Mouse (Mus musculus): Measurements from ENCODE around the gene Ift20. TPM values are rescaled to one million over a fixed set of nuclear protein-coding genes. Genes with fewer than 3 reads are reported as not detected.

The Ift20 gene
- polyA plus RNA-seq, 1 experiment from 2014 or later: 216 TPM

GRCm38 (mm10) chr11:78515549-78516325 lies 20.4 kb upstream of the Ift20 start:
- H3K9ac ChIP-seq (replicated peaks; ENCODE audit: low read depth): no peak overlapping the region
- no peak overlapping the region for H3K4me2 ChIP-seq (replicated peaks; ENCODE audit: low read depth, low read length)
- ATAC-seq (no peak), DNase-seq (ENCODE audit: low spot score) (no peak)
- H3K27ac ChIP-seq (ENCODE audit: low read length): no peak overlapping the region
- no peak for TF ChIP-seq EP300 (IDR thresholded peaks at IDR 0.05)
- TF ChIP-seq CTCF (IDR thresholded peaks at IDR 0.05): peak; percentile 56
- H3K4me3 ChIP-seq (ENCODE audit: low read depth, low read length): no peak overlapping the region
- no peaks in the 10 kb centered on the region for H3K27me3 ChIP-seq (replicated peaks; ENCODE audit: insufficient read depth, low read length)
- 63% methylated on average over 2 of the region's 2 CpGs for WGBS
- peaks cover 3% of the 10 kb centered on the region; the same call in 1 of the 2 replicates for H3K4me1 ChIP-seq (ENCODE audit: insufficient read depth, low read depth, low read length)
- peaks cover 23% of the 10 kb centered on the region for H3K36me3 ChIP-seq (ENCODE audit: insufficient read depth, low read length)
- no peaks in the 10 kb centered on the region for H3K9me3 ChIP-seq (ENCODE audit: low read length)

- Histone ChIP-seq H3K27ac (ENCODE audit: low read length) (no peak overlapping the region), H3K4me3 (ENCODE audit: low read depth, low read length) (no peak overlapping the region), H3K36me3 (ENCODE audit: insufficient read depth, low read length) (peaks cover 30% of the 10 kb centered on the region), H3K4me1 (ENCODE audit: insufficient read depth, low read depth, low read length) (no peaks in the 10 kb centered on the region), H3K9ac (replicated peaks; ENCODE audit: low read depth) (no peak overlapping the region), H3K27me3 (replicated peaks; ENCODE audit: insufficient read depth, low read length) (no peaks in the 10 kb centered on the region), H3K9me3 (ENCODE audit: low read length) (no peaks in the 10 kb centered on the region), H3K4me2 (replicated peaks; ENCODE audit: low read depth, low read length) (no peak overlapping the region)
- 87% methylated on average over 10 of the region's 10 CpGs for WGBS
- ATAC-seq (no peak), DNase-seq (ENCODE audit: low spot score) (no peak)
- TF ChIP-seq EP300 (IDR thresholded peaks at IDR 0.05) (no peak), CTCF (IDR thresholded peaks at IDR 0.05) (no peak)
Observed at GRCm38 (mm10) chr11:78518931-78519330, 17.2 kb upstream of the Ift20 start.

DNA sequence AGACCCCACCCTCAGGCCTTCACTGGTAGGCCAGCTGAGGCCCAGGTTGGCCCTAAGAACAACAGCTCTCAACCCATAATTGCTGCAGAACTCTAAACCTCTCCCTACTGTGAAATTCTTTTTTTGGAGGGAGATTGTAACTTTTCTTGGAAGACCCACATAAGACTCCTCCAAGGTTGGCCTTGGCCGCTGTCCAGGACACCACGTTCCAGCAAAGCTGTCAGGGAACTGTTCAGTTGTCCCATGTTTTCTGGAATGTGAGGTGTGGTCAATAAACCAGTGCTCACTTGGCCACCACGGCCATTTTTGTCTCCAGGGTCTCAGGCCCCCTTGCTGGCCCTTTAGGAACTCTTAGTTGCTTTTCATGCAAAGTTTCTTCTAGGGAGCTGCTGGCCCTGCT lies 14.3 kb upstream of the Ift20 start:
- peaks cover 30% of the 10 kb centered on the region for H3K36me3 ChIP-seq (ENCODE audit: insufficient read depth, low read length)
- ATAC-seq (no peak), DNase-seq (ENCODE audit: low spot score) (no peak)

DNA sequence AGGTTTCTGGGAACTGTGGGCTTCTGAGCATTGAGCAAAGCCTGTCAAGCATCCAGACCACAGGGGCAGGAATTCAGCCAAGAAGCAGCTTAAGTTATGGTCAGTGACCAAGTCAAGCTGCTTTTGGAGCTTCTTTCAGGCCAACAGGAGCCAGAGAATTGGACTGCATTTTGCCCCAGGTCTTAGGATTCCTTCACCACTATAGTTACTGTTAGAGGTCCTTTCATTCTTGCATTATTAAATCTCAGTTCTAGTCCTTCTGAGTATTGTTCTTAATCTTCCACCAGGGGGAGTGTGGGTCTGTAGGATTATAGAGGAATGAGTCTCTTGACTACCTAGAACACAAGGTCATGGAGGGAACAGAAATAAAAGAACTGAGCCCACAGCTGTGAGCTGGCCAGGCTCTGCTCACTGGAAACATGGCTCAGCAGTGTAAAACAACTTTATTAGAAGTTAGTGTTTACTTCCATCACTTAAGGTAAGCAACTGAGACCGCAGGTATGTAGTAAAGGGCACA lies 13.6 kb upstream of the Ift20 start:
- peak; percentile 82 for DNase-seq (ENCODE audit: low spot score)

More for the DNA sequence above, 14.3 kb upstream of the Ift20 start:
- no peak overlapping the region for H3K4me2 ChIP-seq (replicated peaks; ENCODE audit: low read depth, low read length)
- H3K9ac ChIP-seq (replicated peaks; ENCODE audit: low read depth): no peak overlapping the region
- no peaks in the 10 kb centered on the region for H3K4me1 ChIP-seq (ENCODE audit: insufficient read depth, low read depth, low read length)
- no peaks in the 10 kb centered on the region for H3K27me3 ChIP-seq (replicated peaks; ENCODE audit: insufficient read depth, low read length)
- H3K27ac ChIP-seq (ENCODE audit: low read length): no peak overlapping the region
- TF ChIP-seq EP300 (IDR thresholded peaks at IDR 0.05): no peak
- no peak for TF ChIP-seq CTCF (IDR thresholded peaks at IDR 0.05)
- H3K4me3 ChIP-seq (ENCODE audit: low read depth, low read length): no peak overlapping the region
- H3K9me3 ChIP-seq (ENCODE audit: low read length): no peaks in the 10 kb centered on the region
- 71% methylated on average over 3 of the region's 3 CpGs for WGBS

DNA sequence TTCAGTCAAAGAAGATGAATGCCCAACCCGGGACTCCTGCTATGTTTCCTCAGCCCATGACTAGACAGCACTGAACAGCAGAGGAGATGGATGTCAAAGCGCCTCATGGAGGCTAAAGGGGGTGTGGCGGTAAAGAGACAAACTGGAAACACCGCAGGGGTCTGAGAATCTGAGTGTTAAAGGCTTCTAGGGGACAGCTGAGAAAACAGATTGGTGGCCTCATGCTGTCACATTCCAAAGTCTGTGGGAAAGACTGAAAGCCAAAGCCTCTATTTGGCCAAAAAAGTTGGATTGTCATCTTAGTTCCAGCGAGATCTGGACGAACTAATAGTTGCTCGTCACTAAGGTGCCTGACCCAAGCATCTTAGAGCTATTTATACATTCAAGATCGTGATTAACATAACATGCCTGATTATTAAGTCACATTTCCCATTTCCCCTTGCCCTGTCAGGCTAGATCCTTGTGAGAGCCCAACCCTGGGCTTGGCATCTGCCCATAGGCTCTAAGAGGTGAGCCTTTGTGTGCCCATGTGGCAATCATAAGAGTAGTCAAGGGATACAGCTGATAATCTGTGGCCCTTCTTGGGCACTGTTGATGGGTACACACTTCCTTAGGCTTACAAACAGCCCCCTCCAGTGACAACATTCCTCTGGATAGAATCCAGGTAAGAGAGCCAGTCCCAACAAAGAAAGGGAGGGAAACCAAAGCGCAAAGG lies 12.8 kb upstream of the Ift20 start:
- TF ChIP-seq EP300 (IDR thresholded peaks at IDR 0.05) (peak; percentile 78), CTCF (IDR thresholded peaks at IDR 0.05) (no peak)
- H3K4me1 ChIP-seq (ENCODE audit: insufficient read depth, low read depth, low read length): no peaks in the 10 kb centered on the region
- H3K9me3 ChIP-seq (ENCODE audit: low read length): no peaks in the 10 kb centered on the region
- DNase-seq (ENCODE audit: low spot score) (peak; percentile 94), ATAC-seq (peak; percentile 84)
- no peak overlapping the region for H3K4me3 ChIP-seq (ENCODE audit: low read depth, low read length)
- no peak overlapping the region for H3K9ac ChIP-seq (replicated peaks; ENCODE audit: low read depth)
- no peaks in the 10 kb centered on the region for H3K27me3 ChIP-seq (replicated peaks; ENCODE audit: insufficient read depth, low read length)
- peaks cover 37% of the 10 kb centered on the region for H3K36me3 ChIP-seq (ENCODE audit: insufficient read depth, low read length)
- H3K27ac ChIP-seq (ENCODE audit: low read length): peak overlapping the region; percentile 66; the same call in 1 of the 2 replicates
- 57% methylated on average over 9 of the region's 9 CpGs for WGBS
- no peak overlapping the region for H3K4me2 ChIP-seq (replicated peaks; ENCODE audit: low read depth, low read length)

More for the DNA sequence above, 13.6 kb upstream of the Ift20 start:
- 0 out of 2 replicates have a peak overlapping the region, but pooled peaks have one; percentile 26 for H3K27ac ChIP-seq (ENCODE audit: low read length)
- no peak overlapping the region for H3K4me2 ChIP-seq (replicated peaks; ENCODE audit: low read depth, low read length)
- H3K4me3 ChIP-seq (ENCODE audit: low read depth, low read length): no peak overlapping the region
- no peak overlapping the region for H3K9ac ChIP-seq (replicated peaks; ENCODE audit: low read depth)
- TF ChIP-seq EP300 (IDR thresholded peaks at IDR 0.05) (no peak), CTCF (IDR thresholded peaks at IDR 0.05) (peak; percentile 70)
- H3K36me3 ChIP-seq (ENCODE audit: insufficient read depth, low read length): peaks cover 36% of the 10 kb centered on the region
- 67% methylated on average over 1 of the region's 1 CpGs for WGBS
- H3K9me3 ChIP-seq (ENCODE audit: low read length): no peaks in the 10 kb centered on the region
- no peaks in the 10 kb centered on the region for H3K27me3 ChIP-seq (replicated peaks; ENCODE audit: insufficient read depth, low read length)
- peak; percentile 36 for ATAC-seq
- H3K4me1 ChIP-seq (ENCODE audit: insufficient read depth, low read depth, low read length): no peaks in the 10 kb centered on the region

DNA sequence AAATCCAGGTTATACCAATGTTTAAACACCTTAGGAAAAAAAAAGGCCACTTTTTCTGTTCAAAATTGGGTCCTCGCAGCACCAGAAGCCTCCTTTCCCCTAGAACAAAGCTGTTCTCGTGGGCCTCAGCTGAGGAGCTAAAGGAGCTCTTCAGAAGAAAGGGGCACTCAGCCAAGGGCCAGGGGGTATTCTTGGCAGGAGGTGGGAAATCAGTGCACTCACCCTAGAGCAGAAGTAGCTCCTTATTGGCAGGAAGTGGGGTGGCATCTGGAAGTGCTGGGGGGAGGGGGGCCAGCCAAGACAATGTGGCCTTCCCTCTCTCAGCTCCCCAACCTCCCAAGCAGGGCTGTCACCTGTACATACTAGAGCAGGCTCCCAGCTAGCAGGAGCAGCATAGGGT lies 11.3 kb upstream of the Ift20 start:
- Histone ChIP-seq H3K27ac (ENCODE audit: low read length) (peak overlapping the region; percentile 66), H3K9ac (replicated peaks; ENCODE audit: low read depth) (no peak overlapping the region), H3K36me3 (ENCODE audit: insufficient read depth, low read length) (peaks cover 38% of the 10 kb centered on the region), H3K4me3 (ENCODE audit: low read depth, low read length) (no peak overlapping the region), H3K4me1 (ENCODE audit: insufficient read depth, low read depth, low read length) (no peaks in the 10 kb centered on the region), H3K4me2 (replicated peaks; ENCODE audit: low read depth, low read length) (no peak overlapping the region), H3K27me3 (replicated peaks; ENCODE audit: insufficient read depth, low read length) (no peaks in the 10 kb centered on the region), H3K9me3 (ENCODE audit: low read length) (no peaks in the 10 kb centered on the region)
- TF ChIP-seq CTCF (IDR thresholded peaks at IDR 0.05): no peak
- no peak for TF ChIP-seq EP300 (IDR thresholded peaks at IDR 0.05)
- peak; percentile 74 for DNase-seq (ENCODE audit: low spot score)
- 45% methylated on average over 2 of the region's 2 CpGs for WGBS
- peak; percentile 55 for ATAC-seq

Measured in lung, postnatal 0 days (tissue).